Mouse (Mus musculus) hindbrain, embryonic 12.5 days (tissue): Measurements from ENCODE around the gene Vsig8. TPM values are rescaled to one million over a fixed set of nuclear protein-coding genes. Genes with fewer than 3 reads are reported as not detected.

Source experiments
- ATAC-seq: fragments of 200-750 bp; cut with Nextera tagmentation; 2 replicates; pipeline ENCODE4 v1.8.0; 2017; ENCODE audit warnings: moderate TSS enrichment; ENCODE audit not compliant: low FRiP score
- H3K27ac ChIP-seq: fragments of 300-500 bp; sonication (generic); 2 replicates; pipeline ENCODE4 v1.5.1; 2016; ENCODE audit warnings: mild to moderate bottlenecking
- H3K27me3 ChIP-seq: fragments of 300-500 bp; sonication (generic); 2 replicates; pipeline ENCODE4 v1.6.1; 2016; ENCODE audit warnings: mild to moderate bottlenecking
- H3K36me3 ChIP-seq: fragments of 300-500 bp; sonication (generic); 2 replicates; pipeline ENCODE4 v1.6.1; 2016; ENCODE audit warnings: mild to moderate bottlenecking
- H3K4me1 ChIP-seq: fragments of 300-500 bp; sonication (generic); 2 replicates; pipeline ENCODE4 v1.6.1; 2016
- H3K4me2 ChIP-seq: fragments of 300-500 bp; sonication (generic); replicated peaks from 2 replicates; pipeline ENCODE4 v1.6.1; 2016; ENCODE audit warnings: mild to moderate bottlenecking
- H3K4me3 ChIP-seq: fragments of 300-500 bp; sonication (generic); 2 replicates; pipeline ENCODE4 v1.5.1; 2016; ENCODE audit warnings: mild to moderate bottlenecking
- H3K9ac ChIP-seq: fragments of 300-500 bp; sonication (generic); 2 replicates; pipeline ENCODE4 v1.6.1; 2016; ENCODE audit warnings: mild to moderate bottlenecking, moderate library complexity
- H3K9me3 ChIP-seq: fragments of 300-500 bp; sonication (generic); replicated peaks from 2 replicates; pipeline ENCODE4 v1.6.1; 2016; ENCODE audit warnings: mild to moderate bottlenecking
- WGBS: fragments of 180-500 bp; shearing (Covaris S2); methylation state at CpG from one replicate; pipeline ENCODE4 v1.1.7; 2016; 5-methylcytosine and 5-hydroxymethylcytosine counted together
- polyA plus RNA-seq: library from polyadenylated mRNA; unstranded; fragments of >200 nt; fragmentation: Nextera tagmentation; extraction: Ambion mirVana; gene quantifications from 2 replicates; pipeline ENCODE4 v1.2.1, GENCODE M21; 2016

Gene Vsig8
- polyA plus RNA-seq, 1 experiment from 2014 or later, result 0.41 TPM

- H3K4me2 ChIP-seq, result no peak within 1 kb of the TSS
- no peaks in the 10 kb centered on the region for H3K36me3 ChIP-seq
- H3K4me1 ChIP-seq, result no peaks in the 10 kb centered on the region
- no peak within 1 kb of the TSS for H3K4me3 ChIP-seq
- H3K27me3 ChIP-seq, result 0 out of 2 replicates have a peak, but pooled peaks cover 7% of the 10 kb centered on the region
- 81% methylated on average over 1 of the region's 1 CpGs for WGBS
- H3K9me3 ChIP-seq, result no peaks in the 10 kb centered on the region
- ATAC-seq, result no peak
- no peak within 1 kb of the TSS for H3K27ac ChIP-seq
- no peak within 1 kb of the TSS for H3K9ac ChIP-seq
These were observed 46.6 kb downstream of the Vsig8 start, which contains the start of gene Fcrl6 for GRCm38 (mm10) chr1:172602326-172602725. TSS of gene Fcrl6 (minus strand) at chr1:172602551.

GRCm38 (mm10) chr1:172611304-172611703 lies 55.6 kb downstream of the Vsig8 start:
- no peak for ATAC-seq
- Histone ChIP-seq H3K4me1 (no peaks in the 10 kb centered on the region), H3K36me3 (no peaks in the 10 kb centered on the region), H3K27ac (no peak overlapping the region), H3K4me2 (no peak overlapping the region), H3K4me3 (no peak overlapping the region), H3K27me3 (no peaks in the 10 kb centered on the region), H3K9me3 (no peaks in the 10 kb centered on the region), H3K9ac (no peak overlapping the region)
- 79% methylated on average over 10 of the region's 10 CpGs for WGBS

GRCm38 (mm10) chr1:172612745-172613144 lies 57.0 kb downstream of the Vsig8 start:
- no peak overlapping the region for H3K4me2 ChIP-seq
- H3K27me3 ChIP-seq, result no peaks in the 10 kb centered on the region
- WGBS, result 59% methylated on average over 1 of the region's 1 CpGs
- H3K4me1 ChIP-seq, result peaks cover 14% of the 10 kb centered on the region
- no peak overlapping the region for H3K9ac ChIP-seq
- H3K4me3 ChIP-seq, result no peak overlapping the region
- no peaks in the 10 kb centered on the region for H3K36me3 ChIP-seq
- no peak overlapping the region for H3K27ac ChIP-seq
- no peak for ATAC-seq
- H3K9me3 ChIP-seq, result no peaks in the 10 kb centered on the region

Other genes with a start within 250 kb of the Vsig8 start
- 1.2 and 2.0 TPM in 2 replicates for gene Kcnj9, start 226.6 kb upstream of the Vsig8 start, polyA plus RNA-seq
- gene Kcnj10, start 214.7 kb upstream of the Vsig8 start, polyA plus RNA-seq, result 0.53 and 0.83 TPM in 2 replicates
- 9.4 and 9.8 TPM in 2 replicates for gene Pigm, start 179.4 kb upstream of the Vsig8 start, polyA plus RNA-seq
- gene Slamf9, start 80.6 kb upstream of the Vsig8 start, polyA plus RNA-seq, result 0.27 and 0.40 TPM in 2 replicates
- gene Igsf9, start 74.2 kb upstream of the Vsig8 start, polyA plus RNA-seq, result 69.9 and 82.2 TPM in 2 replicates
- 53.2 and 64.5 TPM in 2 replicates for gene Tagln2, start 55.9 kb upstream of the Vsig8 start, polyA plus RNA-seq
- gene Cfap45, start 35.1 kb upstream of the Vsig8 start, polyA plus RNA-seq, result 3.3 and 4.4 TPM in 2 replicates
- gene Slamf8, start 34.6 kb downstream of the Vsig8 start, polyA plus RNA-seq, result not detected in 2 replicates
- 0.34 TPM in 1 of 2 replicates, not detected in the other for gene Fcrl6, start 46.6 kb downstream of the Vsig8 start, polyA plus RNA-seq
- gene Dusp23, start 77.0 kb downstream of the Vsig8 start, polyA plus RNA-seq, result 7.9 and 8.6 TPM in 2 replicates
- gene Crp, start 142.1 kb downstream of the Vsig8 start, polyA plus RNA-seq, result not detected in 2 replicates